Mouse (Mus musculus) hindbrain, embryonic 11.5 days (tissue): ENCODE data around the gene Mr1. TPM values are rescaled to one million over a fixed set of nuclear protein-coding genes. Genes with fewer than 3 reads are reported as not detected.

Experiments used
- ATAC-seq: fragments of 200-750 bp; cut with Nextera tagmentation; 2 replicates; pipeline ENCODE4 v1.8.0; 2017; ENCODE audit warnings: mild to moderate bottlenecking, moderate TSS enrichment, moderate library complexity; ENCODE audit not compliant: low FRiP score
- DNase-seq: peaks from one replicate; pipeline ENCODE4 v3.0.0-alpha.2; 2015; ENCODE audit warnings: low spot score
- H3K27ac ChIP-seq: fragments of 300-500 bp; sonication (generic); 2 replicates; pipeline ENCODE4 v1.5.1; 2014; ENCODE audit warnings: mild to moderate bottlenecking, low read depth, low read length
- H3K27me3 ChIP-seq: fragments of 300-500 bp; sonication (generic); 2 replicates; pipeline ENCODE4 v1.6.1; 2014; ENCODE audit warnings: mild to moderate bottlenecking, low read length, moderate library complexity, mixed read lengths; ENCODE audit not compliant: control insufficient read depth, insufficient read depth
- H3K36me3 ChIP-seq: fragments of 300-500 bp; sonication (generic); 2 replicates; pipeline ENCODE4 v1.6.1; 2014; ENCODE audit warnings: mild to moderate bottlenecking, low read length, moderate library complexity, mixed read lengths; ENCODE audit not compliant: control insufficient read depth, insufficient read depth
- H3K4me1 ChIP-seq: fragments of 300-500 bp; sonication (generic); replicated peaks from 2 replicates; pipeline ENCODE4 v1.6.1; 2014; ENCODE audit warnings: low read length, mixed read lengths; ENCODE audit not compliant: control insufficient read depth, insufficient read depth
- H3K4me2 ChIP-seq: fragments of 300-500 bp; sonication (generic); replicated peaks from 2 replicates; pipeline ENCODE4 v1.6.1; 2014; ENCODE audit warnings: mild to moderate bottlenecking, low read depth, low read length
- H3K4me3 ChIP-seq: fragments of 300-500 bp; sonication (generic); 2 replicates; pipeline ENCODE4 v1.5.1; 2014; ENCODE audit warnings: low read depth, low read length
- H3K9ac ChIP-seq: fragments of 300-500 bp; sonication (generic); 2 replicates; pipeline ENCODE4 v1.6.1; 2014; ENCODE audit warnings: low read depth, low read length
- H3K9me3 ChIP-seq: fragments of 300-500 bp; sonication (generic); 2 replicates; pipeline ENCODE4 v1.6.1; 2016; ENCODE audit warnings: low read length; ENCODE audit not compliant: control insufficient read depth
- WGBS: fragments of 180-500 bp; shearing (Covaris S2); extraction: QIAGEN DNeasy Blood & Tissue Kit; methylation state at CpG from one replicate; pipeline ENCODE4 v1.1.7; 2014; 5-methylcytosine and 5-hydroxymethylcytosine counted together
- polyA plus RNA-seq: library from polyadenylated mRNA; unstranded; fragments of >200 nt; fragmentation: Nextera tagmentation; extraction: Ambion mirVana; gene quantifications from 2 replicates; pipeline ENCODE4 v1.2.1, GENCODE M21; 2014

The Mr1 gene
- polyA plus RNA-seq, 1 experiment from 2014 or later, result 1.9 TPM

- Histone ChIP-seq H3K4me3 (no peak overlapping the region), H3K36me3 (no peaks in the 10 kb centered on the region), H3K9me3 (no peaks in the 10 kb centered on the region), H3K4me1 (no peaks in the 10 kb centered on the region), H3K27ac (no peak overlapping the region), H3K4me2 (no peak overlapping the region), H3K9ac (no peak overlapping the region), H3K27me3 (no peaks in the 10 kb centered on the region)
- ATAC-seq (no peak), DNase-seq (no peak)
- WGBS, result 80% methylated on average over 1 of the region's 1 CpGs
Measured at GRCm38 (mm10) chr1:155119719-155120118, 26.9 kb downstream of the Mr1 start.

- Histone ChIP-seq H3K27me3 (no peaks in the 10 kb centered on the region), H3K4me3 (no peak overlapping the region), H3K9me3 (no peaks in the 10 kb centered on the region), H3K9ac (no peak overlapping the region), H3K4me2 (no peak overlapping the region), H3K4me1 (no peaks in the 10 kb centered on the region), H3K27ac (no peak overlapping the region), H3K36me3 (no peaks in the 10 kb centered on the region)
- DNase-seq (no peak), ATAC-seq (no peak)
- 38% methylated on average over 3 of the region's 3 CpGs for WGBS
Measured at GRCm38 (mm10) chr1:155113946-155114345, 32.7 kb downstream of the Mr1 start.

GRCm38 (mm10) chr1:155112875-155113274 lies 33.7 kb downstream of the Mr1 start:
- no peak for ATAC-seq

GRCm38 (mm10) chr1:155112118-155112517 lies 34.5 kb downstream of the Mr1 start:
- no peaks in the 10 kb centered on the region for H3K36me3 ChIP-seq
- DNase-seq, result no peak
- H3K27ac ChIP-seq, result no peak overlapping the region
- H3K4me1 ChIP-seq, result no peaks in the 10 kb centered on the region
- no peak overlapping the region for H3K4me3 ChIP-seq
- H3K4me2 ChIP-seq, result no peak overlapping the region
- no peak for ATAC-seq
- H3K9me3 ChIP-seq, result no peaks in the 10 kb centered on the region
- 42% methylated on average over 4 of the region's 4 CpGs for WGBS
- H3K27me3 ChIP-seq, result no peaks in the 10 kb centered on the region
- H3K9ac ChIP-seq, result no peak overlapping the region

More at GRCm38 (mm10) chr1:155112875-155113274, 33.7 kb downstream of the Mr1 start:
- Histone ChIP-seq H3K27me3 (no peaks in the 10 kb centered on the region), H3K4me3 (no peak overlapping the region), H3K36me3 (no peaks in the 10 kb centered on the region), H3K27ac (no peak overlapping the region), H3K9ac (no peak overlapping the region), H3K9me3 (no peaks in the 10 kb centered on the region), H3K4me1 (no peaks in the 10 kb centered on the region), H3K4me2 (no peak overlapping the region)
- no peak for DNase-seq
- WGBS, result 78% methylated on average over 1 of the region's 1 CpGs

GRCm38 (mm10) chr1:155111491-155111890 lies 35.1 kb downstream of the Mr1 start:
- Histone ChIP-seq H3K4me2 (no peak overlapping the region), H3K4me3 (no peak overlapping the region), H3K27me3 (no peaks in the 10 kb centered on the region), H3K27ac (no peak overlapping the region), H3K4me1 (no peaks in the 10 kb centered on the region), H3K9me3 (no peaks in the 10 kb centered on the region), H3K9ac (no peak overlapping the region), H3K36me3 (no peaks in the 10 kb centered on the region)
- ATAC-seq, result no peak
- 15% methylated on average over 6 of the region's 6 CpGs for WGBS
- DNase-seq, result no peak

GRCm38 (mm10) chr1:155109387-155110350 lies 36.9 kb downstream of the Mr1 start:
- Histone ChIP-seq H3K27ac (no peak overlapping the region), H3K9ac (0 out of 2 replicates have a peak overlapping the region, but pooled peaks have one; percentile 33), H3K4me3 (no peak overlapping the region), H3K9me3 (no peaks in the 10 kb centered on the region), H3K36me3 (no peaks in the 10 kb centered on the region), H3K4me2 (no peak overlapping the region), H3K27me3 (no peaks in the 10 kb centered on the region), H3K4me1 (no peaks in the 10 kb centered on the region)
- ATAC-seq, result no peak
- peak; percentile 48 for DNase-seq
- 27% methylated on average over 18 of the region's 18 CpGs for WGBS

GRCm38 (mm10) chr1:155108412-155108811 lies 38.2 kb downstream of the Mr1 start:
- Histone ChIP-seq H3K9me3 (no peaks in the 10 kb centered on the region), H3K4me1 (no peaks in the 10 kb centered on the region), H3K36me3 (no peaks in the 10 kb centered on the region), H3K4me3 (no peak overlapping the region), H3K27ac (no peak overlapping the region), H3K27me3 (no peaks in the 10 kb centered on the region), H3K9ac (no peak overlapping the region), H3K4me2 (no peak overlapping the region)
- ATAC-seq (no peak), DNase-seq (peak; percentile 25)
- 35% methylated on average over 4 of the region's 4 CpGs for WGBS

- no peak overlapping the region for H3K27ac ChIP-seq
- H3K9ac ChIP-seq, result no peak overlapping the region
- H3K4me1 ChIP-seq, result no peaks in the 10 kb centered on the region
- H3K4me3 ChIP-seq, result no peak overlapping the region
- no peaks in the 10 kb centered on the region for H3K36me3 ChIP-seq
- DNase-seq (no peak), ATAC-seq (no peak)
- H3K9me3 ChIP-seq, result no peaks in the 10 kb centered on the region
- WGBS, result 49% methylated on average over 5 of the region's 5 CpGs
- H3K27me3 ChIP-seq, result no peaks in the 10 kb centered on the region
- H3K4me2 ChIP-seq, result no peak overlapping the region
Measured at GRCm38 (mm10) chr1:155107843-155108242, 38.8 kb downstream of the Mr1 start.

- Histone ChIP-seq H3K36me3 (no peaks in the 10 kb centered on the region), H3K4me1 (no peaks in the 10 kb centered on the region), H3K4me3 (no peak overlapping the region), H3K27ac (no peak overlapping the region), H3K9me3 (no peaks in the 10 kb centered on the region), H3K9ac (no peak overlapping the region), H3K4me2 (no peak overlapping the region), H3K27me3 (no peaks in the 10 kb centered on the region)
- ATAC-seq (no peak), DNase-seq (no peak)
- WGBS, result 78% methylated on average over 1 of the region's 1 CpGs
Measured at GRCm38 (mm10) chr1:155106310-155106709, 40.3 kb downstream of the Mr1 start.
